Mouse (Mus musculus): ENCODE data around the gene Car10. TPM values are rescaled to one million over a fixed set of nuclear protein-coding genes. Genes with fewer than 3 reads are reported as not detected.
A peak's percentile ranks its signal among the peaks of the same experiment; 100 is the strongest.

Gene Car10
- polyA plus RNA-seq, 1 experiment from 2014 or later, result 1.2 TPM

GRCm38 (mm10) chr11:93562330-93562865 lies 464.6 kb downstream of the Car10 start:
- H3K4me1 ChIP-seq, result no peaks in the 10 kb centered on the region
- no peak overlapping the region for H3K9ac ChIP-seq
- ATAC-seq (ENCODE audit: insufficient number of reproducible peaks, insufficient read depth, low FRiP score, low TSS enrichment), result no peak
- no peaks in the 10 kb centered on the region for H3K27me3 ChIP-seq
- no peak overlapping the region for H3K4me2 ChIP-seq (replicated peaks)
- no peaks in the 10 kb centered on the region for H3K9me3 ChIP-seq
- no peaks in the 10 kb centered on the region for H3K36me3 ChIP-seq
- H3K4me3 ChIP-seq, result no peak overlapping the region
- no peak overlapping the region for H3K27ac ChIP-seq

- H3K4me2 ChIP-seq (replicated peaks), result no peak overlapping the region
- H3K27ac ChIP-seq, result no peak overlapping the region
- no peaks in the 10 kb centered on the region for H3K4me1 ChIP-seq
- 89% methylated on average over 3 of the region's 3 CpGs for WGBS
- H3K9ac ChIP-seq, result no peak overlapping the region
- no peaks in the 10 kb centered on the region for H3K36me3 ChIP-seq
- no peak for ATAC-seq (ENCODE audit: insufficient number of reproducible peaks, insufficient read depth, low FRiP score, low TSS enrichment)
- H3K4me3 ChIP-seq, result no peak overlapping the region
- no peaks in the 10 kb centered on the region for H3K27me3 ChIP-seq
- H3K9me3 ChIP-seq, result no peaks in the 10 kb centered on the region
Measured at GRCm38 (mm10) chr11:93565756-93566155, 467.9 kb downstream of the Car10 start.

GRCm38 (mm10) chr11:93571917-93572641 lies 474.3 kb downstream of the Car10 start:
- Histone ChIP-seq H3K4me3 (no peak overlapping the region), H3K9ac (no peak overlapping the region), H3K27me3 (no peaks in the 10 kb centered on the region), H3K4me1 (no peaks in the 10 kb centered on the region), H3K27ac (no peak overlapping the region), H3K9me3 (no peaks in the 10 kb centered on the region), H3K4me2 (replicated peaks) (no peak overlapping the region), H3K36me3 (no peaks in the 10 kb centered on the region)
- WGBS, result 69% methylated on average over 11 of the region's 11 CpGs
- 0 out of 2 replicates have a peak, but pooled peaks have one; percentile 22 for ATAC-seq (ENCODE audit: insufficient number of reproducible peaks, insufficient read depth, low FRiP score, low TSS enrichment)

- no peak overlapping the region for H3K27ac ChIP-seq
- no peak overlapping the region for H3K9ac ChIP-seq
- no peaks in the 10 kb centered on the region for H3K4me1 ChIP-seq
- H3K4me3 ChIP-seq, result no peak overlapping the region
- no peaks in the 10 kb centered on the region for H3K36me3 ChIP-seq
- no peak for ATAC-seq (ENCODE audit: insufficient number of reproducible peaks, insufficient read depth, low FRiP score, low TSS enrichment)
- H3K9me3 ChIP-seq, result no peaks in the 10 kb centered on the region
- H3K4me2 ChIP-seq (replicated peaks), result no peak overlapping the region
- H3K27me3 ChIP-seq, result no peaks in the 10 kb centered on the region
- WGBS, result 87% methylated on average over 2 of the region's 2 CpGs
Measured at GRCm38 (mm10) chr11:93577441-93577840, 479.6 kb downstream of the Car10 start.

GRCm38 (mm10) chr11:93579626-93580025 lies 481.8 kb downstream of the Car10 start:
- H3K36me3 ChIP-seq, result no peaks in the 10 kb centered on the region
- no peak overlapping the region for H3K4me3 ChIP-seq
- no peak overlapping the region for H3K27ac ChIP-seq
- no peaks in the 10 kb centered on the region for H3K27me3 ChIP-seq
- H3K4me2 ChIP-seq (replicated peaks), result no peak overlapping the region
- no peak overlapping the region for H3K9ac ChIP-seq
- WGBS, result 96% methylated on average over 1 of the region's 1 CpGs
- no peaks in the 10 kb centered on the region for H3K9me3 ChIP-seq
- H3K4me1 ChIP-seq, result no peaks in the 10 kb centered on the region
- ATAC-seq (ENCODE audit: insufficient number of reproducible peaks, insufficient read depth, low FRiP score, low TSS enrichment), result no peak

GRCm38 (mm10) chr11:93581326-93581725 lies 483.5 kb downstream of the Car10 start:
- H3K4me3 ChIP-seq, result no peak overlapping the region
- WGBS, result 61% methylated on average over 4 of the region's 4 CpGs
- no peaks in the 10 kb centered on the region for H3K4me1 ChIP-seq
- H3K9me3 ChIP-seq, result no peaks in the 10 kb centered on the region
- no peaks in the 10 kb centered on the region for H3K36me3 ChIP-seq
- no peak overlapping the region for H3K9ac ChIP-seq
- ATAC-seq (ENCODE audit: insufficient number of reproducible peaks, insufficient read depth, low FRiP score, low TSS enrichment), result no peak
- no peak overlapping the region for H3K27ac ChIP-seq
- no peak overlapping the region for H3K4me2 ChIP-seq (replicated peaks)
- H3K27me3 ChIP-seq, result no peaks in the 10 kb centered on the region

GRCm38 (mm10) chr11:93587788-93588187 lies 490.0 kb downstream of the Car10 start:
- no peak for ATAC-seq (ENCODE audit: insufficient number of reproducible peaks, insufficient read depth, low FRiP score, low TSS enrichment)
- no peak overlapping the region for H3K9ac ChIP-seq
- H3K9me3 ChIP-seq, result no peaks in the 10 kb centered on the region
- H3K4me1 ChIP-seq, result no peaks in the 10 kb centered on the region
- H3K27ac ChIP-seq, result no peak overlapping the region
- WGBS, result 79% methylated on average over 4 of the region's 4 CpGs
- no peaks in the 10 kb centered on the region for H3K36me3 ChIP-seq
- no peaks in the 10 kb centered on the region for H3K27me3 ChIP-seq
- H3K4me2 ChIP-seq (replicated peaks), result no peak overlapping the region
- no peak overlapping the region for H3K4me3 ChIP-seq

- Histone ChIP-seq H3K4me2 (replicated peaks) (no peak overlapping the region), H3K27ac (no peak overlapping the region), H3K9ac (no peak overlapping the region), H3K4me1 (0 out of 2 replicates have a peak, but pooled peaks cover 3% of the 10 kb centered on the region), H3K36me3 (no peaks in the 10 kb centered on the region), H3K27me3 (no peaks in the 10 kb centered on the region), H3K4me3 (no peak overlapping the region), H3K9me3 (no peaks in the 10 kb centered on the region)
- no peak for ATAC-seq (ENCODE audit: insufficient number of reproducible peaks, insufficient read depth, low FRiP score, low TSS enrichment)
- 81% methylated on average over 3 of the region's 3 CpGs for WGBS
Measured at GRCm38 (mm10) chr11:93590652-93591051, 492.8 kb downstream of the Car10 start.

- H3K36me3 ChIP-seq, result no peaks in the 10 kb centered on the region
- ATAC-seq (ENCODE audit: insufficient number of reproducible peaks, insufficient read depth, low FRiP score, low TSS enrichment), result no peak
Measured at GRCm38 (mm10) chr11:93594033-93594432, 496.2 kb downstream of the Car10 start.

GRCm38 (mm10) chr11:93598175-93598574 lies 500.3 kb downstream of the Car10 start:
- Histone ChIP-seq H3K4me2 (replicated peaks) (no peak overlapping the region), H3K36me3 (no peaks in the 10 kb centered on the region), H3K4me1 (0 out of 2 replicates have a peak, but pooled peaks cover 3% of the 10 kb centered on the region), H3K9ac (no peak overlapping the region), H3K9me3 (no peaks in the 10 kb centered on the region), H3K27me3 (no peaks in the 10 kb centered on the region), H3K27ac (no peak overlapping the region), H3K4me3 (no peak overlapping the region)
- 62% methylated on average over 4 of the region's 4 CpGs for WGBS
- no peak for ATAC-seq (ENCODE audit: insufficient number of reproducible peaks, insufficient read depth, low FRiP score, low TSS enrichment)

More at GRCm38 (mm10) chr11:93594033-93594432, 496.2 kb downstream of the Car10 start:
- Histone ChIP-seq H3K27me3 (no peaks in the 10 kb centered on the region), H3K9ac (no peak overlapping the region), H3K27ac (no peak overlapping the region), H3K4me1 (0 out of 2 replicates have a peak, but pooled peaks cover 3% of the 10 kb centered on the region), H3K9me3 (no peaks in the 10 kb centered on the region), H3K4me3 (no peak overlapping the region), H3K4me2 (replicated peaks) (no peak overlapping the region)
- 19% methylated on average over 2 of the region's 2 CpGs for WGBS

- H3K27me3 ChIP-seq, result no peaks in the 10 kb centered on the region
- no peak overlapping the region for H3K9ac ChIP-seq
- no peak for ATAC-seq (ENCODE audit: insufficient number of reproducible peaks, insufficient read depth, low FRiP score, low TSS enrichment)
- H3K4me3 ChIP-seq, result no peak overlapping the region
- H3K36me3 ChIP-seq, result no peaks in the 10 kb centered on the region
- H3K4me2 ChIP-seq (replicated peaks), result no peak overlapping the region
- H3K9me3 ChIP-seq, result no peaks in the 10 kb centered on the region
- no peaks in the 10 kb centered on the region for H3K4me1 ChIP-seq
- WGBS, result 80% methylated on average over 3 of the region's 3 CpGs
- no peak overlapping the region for H3K27ac ChIP-seq
Measured at GRCm38 (mm10) chr11:93599755-93600154, 501.9 kb downstream of the Car10 start.

- H3K4me1 ChIP-seq, result no peaks in the 10 kb centered on the region
- H3K4me3 ChIP-seq, result no peak overlapping the region
- 73% methylated on average over 1 of the region's 1 CpGs for WGBS
- no peak overlapping the region for H3K4me2 ChIP-seq (replicated peaks)
- no peak for ATAC-seq (ENCODE audit: insufficient number of reproducible peaks, insufficient read depth, low FRiP score, low TSS enrichment)
- no peak overlapping the region for H3K9ac ChIP-seq
- H3K9me3 ChIP-seq, result no peaks in the 10 kb centered on the region
- H3K36me3 ChIP-seq, result no peaks in the 10 kb centered on the region
- no peaks in the 10 kb centered on the region for H3K27me3 ChIP-seq
- no peak overlapping the region for H3K27ac ChIP-seq
Measured at GRCm38 (mm10) chr11:93603575-93603974, 505.7 kb downstream of the Car10 start.
